Mouse (Mus musculus) v-Abl transformed pro-B cells (cell line): ENCODE results near the gene Mob3c.

Source experiments
- in situ Hi-C, 2 experiments: fragments of 400-800 bp; cut with MboI; formaldehyde crosslinking; loops; one replicate each; pipeline ENCODE4 v1.15.1; 2025; ENCODE audit not compliant: unreplicated experiment in 2 of 2

Gene Mob3c

GRCm38 (mm10) chr4:115827888-115828571 lies at the start of gene Mob3c:
Mob3c (plus strand) TSS chr4:115828092.
- in situ Hi-C loops = loop anchor here (5.0 to 25.0 kb wide), 3 partner anchors 41 to 1241 kb away; partner anchors contain the start of gene Efcab14 (in 1 of the 2)

- in situ Hi-C loops = loop anchor here in 1 of 2 experiments (5.0 kb wide), 1 partner anchor 33 kb away; no protein-coding TSS in a partner anchor
Observed at GRCm38 (mm10) chr4:115780269-115780668, 47.6 kb upstream of the Mob3c start.

- in situ Hi-C loops = loop anchor here in 1 of 2 experiments (5.0 kb wide), 1 partner anchor 34 kb away; no protein-coding TSS in a partner anchor
Observed at GRCm38 (mm10) chr4:115780918-115781317, 47.0 kb upstream of the Mob3c start, which contains the start of gene Tex38. Tex38 (minus strand) TSS chr4:115781018.

GRCm38 (mm10) chr4:115782026-115782805 lies 45.7 kb upstream of the Mob3c start:
- in situ Hi-C loops = loop anchor here in 1 of 2 experiments (5.0 kb wide), 1 partner anchor 35 kb away; no protein-coding TSS in a partner anchor

GRCm38 (mm10) chr4:115784769-115785510 lies 43.0 kb upstream of the Mob3c start, which contains the start of gene Atpaf1:
Atpaf1 (plus strand) TSS chr4:115784812.
- in situ Hi-C loops = loop anchor here in 1 of 2 experiments (5.0 kb wide), 2 partner anchors 38 to 42 kb away; partner anchors contain the start of gene Mob3c

- in situ Hi-C loops = loop anchor here in 1 of 2 experiments (5.0 kb wide), 1 partner anchor 42 kb away; the partner anchor contains the start of gene Mob3c
Observed at GRCm38 (mm10) chr4:115785511-115786034, 42.3 kb upstream of the Mob3c start.

- in situ Hi-C loops = no loop called here
Observed at GRCm38 (mm10) chr4:115790864-115791263, 37.0 kb upstream of the Mob3c start.

- in situ Hi-C loops = no loop called here
Observed at GRCm38 (mm10) chr4:115795360-115795759, 32.5 kb upstream of the Mob3c start.

- in situ Hi-C loops = no loop called here
Observed at GRCm38 (mm10) chr4:115799981-115800380, 27.9 kb upstream of the Mob3c start.

GRCm38 (mm10) chr4:115812326-115812725 lies 15.6 kb upstream of the Mob3c start:
- in situ Hi-C loops = no loop called here

- in situ Hi-C loops = no loop called here
Observed at GRCm38 (mm10) chr4:115815606-115816005, 12.3 kb upstream of the Mob3c start.

- in situ Hi-C loops = loop anchor here in 1 of 2 experiments (10.0 kb wide), 1 partner anchor 85 kb away; the partner anchor contains the start of gene Efcab14
Observed at GRCm38 (mm10) chr4:115820199-115820598, 7.7 kb upstream of the Mob3c start.

GRCm38 (mm10) chr4:115820944-115821343 lies 6.9 kb upstream of the Mob3c start:
- in situ Hi-C loops = loop anchor here in 1 of 2 experiments (10.0 kb wide), 1 partner anchor 86 kb away; the partner anchor contains the start of gene Efcab14

GRCm38 (mm10) chr4:115821431-115821830 lies 6.5 kb upstream of the Mob3c start:
- in situ Hi-C loops = loop anchor here in 1 of 2 experiments (10.0 kb wide), 1 partner anchor 87 kb away; the partner anchor contains the start of gene Efcab14

GRCm38 (mm10) chr4:115821928-115822327 lies 6.0 kb upstream of the Mob3c start:
- in situ Hi-C loops = loop anchor here in 1 of 2 experiments (10.0 kb wide), 1 partner anchor 87 kb away; the partner anchor contains the start of gene Efcab14

- in situ Hi-C loops = loop anchor here in 1 of 2 experiments (10.0 kb wide), 1 partner anchor 89 kb away; the partner anchor contains the start of gene Efcab14
Observed at GRCm38 (mm10) chr4:115824178-115824577, 3.7 kb upstream of the Mob3c start.

- in situ Hi-C loops = loop anchor here (5.0 to 25.0 kb wide), 3 partner anchors 38 to 1238 kb away; partner anchors contain the start of gene Efcab14 (in 1 of the 2)
Observed at GRCm38 (mm10) chr4:115825271-115825670, 2.6 kb upstream of the Mob3c start.

GRCm38 (mm10) chr4:115827066-115827465 lies 826 bp upstream of the Mob3c start:
- in situ Hi-C loops = loop anchor here (5.0 to 25.0 kb wide), 3 partner anchors 40 to 1240 kb away; partner anchors contain the start of gene Efcab14 (in 1 of the 2)

- in situ Hi-C loops = loop anchor here (5.0 to 25.0 kb wide), 3 partner anchors 40 to 1240 kb away; partner anchors contain the start of gene Efcab14 (in 1 of the 2)
Observed at GRCm38 (mm10) chr4:115827535-115827887, 381 bp upstream of the Mob3c start.
